10 mouse cellular contexts compared by ENCODE assay signal in the genomic region with DNA sequence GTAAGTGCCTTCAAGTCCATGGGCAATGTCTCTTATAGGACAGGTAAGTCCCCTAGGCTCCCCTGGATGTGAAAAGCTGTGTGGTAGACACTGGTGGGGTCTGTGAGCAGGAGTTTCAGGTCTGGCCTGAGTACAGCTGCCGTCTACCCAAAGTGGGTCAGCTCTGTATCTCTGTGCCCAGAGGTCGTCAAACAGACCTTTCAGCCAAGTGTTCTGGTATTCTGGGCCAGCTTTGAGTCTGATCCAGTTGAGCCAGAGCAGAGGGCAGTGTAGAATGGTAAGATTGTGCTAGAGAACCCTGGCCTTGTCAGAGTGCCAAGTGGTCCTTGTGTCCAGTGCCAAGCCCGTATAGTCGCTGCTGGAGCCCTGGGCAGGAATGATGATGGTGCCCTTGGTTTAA. TPM values are rescaled to one million over a fixed set of nuclear protein-coding genes. Genes with fewer than 3 reads are reported as not detected.
DNase-seq lines count a peak whose midpoint lies in the region.
"Had no signal": no experiment of that assay in that cellular context is flagged by ENCODE, and none has a peak within 500 bp of the region (broad histone marks: within the 10 kb centered on the region; RNA-seq: fewer than 3 reads in every experiment).

No protein-coding gene starts in this region.

- intact Hi-C loops in heart, postnatal 25 days (cut with DNase I): no loop called here
- intact Hi-C loops in left cerebral cortex, postnatal 14 days (cut with DNase I): no loop called here

- peak; percentile 18 for DNase-seq in cerebellum, adult 11-12 months
- DNase-seq in cerebellum, adult 18-20 months: no peak
- DNase-seq in heart, postnatal 4 days: peak; percentile 52
- DNase-seq in heart, postnatal 25 days (ENCODE audit: low spot score): no peak
- DNase-seq in left cerebral cortex, postnatal 14 days (ENCODE audit: low spot score in 2 of 2): peak; percentile 61 to 73
- no peak for DNase-seq in left cerebral cortex, adult 9 months (ENCODE audit: low spot score in 2 of 2)
- DNase-seq in right cerebral cortex, postnatal 14 days: peak; percentile 46
- DNase-seq in adrenal gland, postnatal 14 days: no peak

RNA-seq across cellular contexts. Expression of gene Mpped1, which starts 6.3 kb away (rescaled TPM):
- total RNA-seq in heart, postnatal 4 days (2021): not detected
- not detected for total RNA-seq in heart, postnatal 25 days (2021)
- 100 to 1,000 TPM; 217 to 234 TPM for total RNA-seq in left cerebral cortex, postnatal 14 days (2021)
- not detected in 2 replicates for total RNA-seq in adrenal gland, postnatal 14 days (2021)
- total RNA-seq: adrenal gland, adult 2 months; hematopoietic stem cell, adult 5-6 weeks had no signal

RNA-seq across cellular contexts. Expression of gene Scube1, which starts 48.1 kb away (rescaled TPM):
- 1 to 10 TPM; 4.2 to 5.4 TPM for total RNA-seq in heart, postnatal 4 days (2021)
- 1 to 10 TPM; 1.1 to 1.2 TPM for total RNA-seq in heart, postnatal 25 days (2021)
- total RNA-seq in left cerebral cortex, postnatal 14 days (2021): 10 to 100 TPM; 58.6 to 65.6 TPM
- 5.9 and 6.6 TPM in 2 replicates for total RNA-seq in adrenal gland, postnatal 14 days (2021)
- total RNA-seq: hematopoietic stem cell, adult 5-6 weeks had no signal

Comparison
In these comparisons a context has a peak if more than half of its experiments do, and no peak if none do; other contexts are left out.
1. DNase-seq: peak in cerebellum, adult 11-12 months (single experiment), heart, postnatal 4 days (single experiment), left cerebral cortex, postnatal 14 days (2 of 2) and right cerebral cortex, postnatal 14 days (single experiment); none in cerebellum, adult 18-20 months (0 of 2), heart, postnatal 25 days (single experiment), left cerebral cortex, adult 9 months (0 of 2) and adrenal gland, postnatal 14 days (single experiment).
2. RNA of gene Mpped1, which starts 6.3 kb away (total RNA-seq): 217 to 234 TPM in left cerebral cortex, postnatal 14 days; not detected in heart, postnatal 4 days, not detected in heart, postnatal 25 days and not detected in adrenal gland, postnatal 14 days; every median in the first group is over 100 times any median in the second.